Mouse (Mus musculus) midbrain, embryonic 14.5 days (tissue): ENCODE measurements around the gene Srebf2. TPM values are rescaled to one million over a fixed set of nuclear protein-coding genes. Genes with fewer than 3 reads are reported as not detected.

Source experiments
- ATAC-seq: fragments of 200-750 bp; cut with Nextera tagmentation; 2 replicates; pipeline ENCODE4 v1.8.0; 2017; ENCODE audit warnings: moderate number of reproducible peaks, moderate library complexity; ENCODE audit not compliant: low FRiP score, low TSS enrichment
- DNase-seq: peaks from one replicate; pipeline ENCODE4 v3.0.0-alpha.2; 2015
- H3K27ac ChIP-seq: fragments of 300-500 bp; sonication (generic); replicated peaks from 2 replicates; pipeline ENCODE4 v1.5.1; 2014; ENCODE audit warnings: mild to moderate bottlenecking, low read depth, low read length, moderate library complexity
- H3K27me3 ChIP-seq: fragments of 300-500 bp; sonication (generic); 2 replicates; pipeline ENCODE4 v1.6.1; 2014; ENCODE audit warnings: low read length, control low read depth, mixed read lengths; ENCODE audit not compliant: control insufficient read depth, insufficient read depth
- H3K36me3 ChIP-seq: fragments of 300-500 bp; sonication (generic); 2 replicates; pipeline ENCODE4 v1.6.1; 2014; ENCODE audit warnings: low read length, control low read depth; ENCODE audit not compliant: control insufficient read depth, insufficient read depth
- H3K4me1 ChIP-seq: fragments of 300-500 bp; sonication (generic); 2 replicates; pipeline ENCODE4 v1.6.1; 2014; ENCODE audit warnings: mild to moderate bottlenecking, antibody characterized with exemption, low read length, control low read depth; ENCODE audit not compliant: control insufficient read depth, insufficient read depth
- H3K4me2 ChIP-seq: fragments of 300-500 bp; sonication (generic); 2 replicates; pipeline ENCODE4 v1.6.1; 2014; ENCODE audit warnings: mild to moderate bottlenecking, low read length, moderate library complexity
- H3K4me3 ChIP-seq: fragments of 300-500 bp; sonication (generic); replicated peaks from 2 replicates; pipeline ENCODE4 v1.5.1; 2014; ENCODE audit warnings: low read depth, low read length
- H3K9ac ChIP-seq: fragments of 300-500 bp; sonication (generic); replicated peaks from 2 replicates; pipeline ENCODE4 v1.6.1; 2014; ENCODE audit warnings: mild to moderate bottlenecking, low read length, moderate library complexity
- H3K9me3 ChIP-seq: fragments of 300-500 bp; sonication (generic); 2 replicates; pipeline ENCODE4 v1.6.1; 2016; ENCODE audit warnings: low read length, control low read depth, mixed read lengths; ENCODE audit not compliant: control insufficient read depth
- WGBS: fragments of 180-500 bp; shearing (Covaris S2); extraction: QIAGEN DNeasy Blood & Tissue Kit; methylation state at CpG from one replicate; pipeline ENCODE4 v1.1.7; 2014; 5-methylcytosine and 5-hydroxymethylcytosine counted together
- polyA plus RNA-seq: library from polyadenylated mRNA; unstranded; fragments of >200 nt; fragmentation: Nextera tagmentation; extraction: Ambion mirVana; gene quantifications from 2 replicates; pipeline ENCODE4 v1.2.1, GENCODE M21; 2014

Gene Srebf2
- polyA plus RNA-seq, 1 experiment from 2014 or later: 158 TPM

GRCm38 (mm10) chr15:82167201-82168168 is 20.5 kb downstream of the Srebf2 start:
- no peak for ATAC-seq
- Histone ChIP-seq H3K9me3 (no peaks in the 10 kb centered on the region), H3K4me1 (peaks cover 21% of the 10 kb centered on the region), H3K27me3 (no peaks in the 10 kb centered on the region), H3K27ac (no peak overlapping the region; the same call in 1 of the 2 replicates), H3K4me2 (no peak overlapping the region), H3K4me3 (no peak overlapping the region), H3K36me3 (peaks cover 28% of the 10 kb centered on the region), H3K9ac (no peak overlapping the region; the same call in 1 of the 2 replicates)
- 50% methylated on average over 23 of the region's 23 CpGs for WGBS
- no peak for DNase-seq

- no peak overlapping the region for H3K27ac ChIP-seq
Observed at GRCm38 (mm10) chr15:82169671-82170070, 22.7 kb downstream of the Srebf2 start.

DNA sequence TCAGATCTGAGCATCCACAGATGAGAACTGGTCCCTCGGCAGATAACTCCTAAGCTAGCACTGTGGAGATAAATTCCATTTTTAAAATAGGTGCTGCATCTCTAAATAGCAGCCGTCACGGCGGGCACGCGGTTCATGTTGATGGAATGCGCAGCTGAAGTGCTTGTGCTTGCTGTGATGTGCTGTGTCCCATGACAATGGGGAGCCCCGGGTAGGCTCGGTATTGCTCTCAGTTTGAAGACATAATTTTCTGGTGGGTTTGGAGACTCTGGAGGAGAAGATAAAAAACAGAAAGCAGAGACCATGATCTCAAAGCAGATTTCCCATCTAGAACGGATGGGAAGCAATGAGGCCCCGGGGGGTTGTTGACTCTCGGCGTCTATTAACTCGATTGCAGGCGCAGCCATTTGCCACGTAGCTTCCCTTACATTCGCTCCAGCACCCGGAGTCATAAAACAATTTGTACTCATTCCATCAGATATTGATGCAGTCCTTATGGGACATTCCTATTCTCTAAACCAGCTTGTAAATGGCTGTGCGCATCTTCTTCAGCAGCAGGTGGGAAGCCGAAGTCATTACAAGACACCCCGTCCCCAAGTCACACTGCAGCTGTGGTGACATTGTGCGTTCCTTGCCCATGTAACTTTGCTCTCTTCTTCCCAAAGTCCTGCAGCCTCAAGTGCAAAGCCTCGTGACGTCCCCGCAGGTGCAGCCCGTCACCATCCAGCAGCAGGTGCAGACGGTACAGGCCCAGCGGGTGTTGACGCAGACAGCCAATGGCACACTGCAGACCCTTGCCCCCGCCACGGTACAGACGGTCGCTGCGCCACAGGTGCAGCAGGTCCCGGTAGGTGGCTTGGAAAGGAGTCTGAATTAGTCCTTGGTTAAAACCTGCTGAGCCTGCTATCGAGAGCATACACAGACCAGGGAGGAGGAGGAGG is 23.7 kb downstream of the Srebf2 start:
- no peak overlapping the region for H3K4me3 ChIP-seq
- ATAC-seq (no peak), DNase-seq (no peak)
- H3K36me3 ChIP-seq: peaks cover 61% of the 10 kb centered on the region
- no peak overlapping the region for H3K9ac ChIP-seq
- H3K27me3 ChIP-seq: no peaks in the 10 kb centered on the region
- no peak overlapping the region for H3K4me2 ChIP-seq
- no peak overlapping the region for H3K27ac ChIP-seq
- H3K9me3 ChIP-seq: no peaks in the 10 kb centered on the region
- WGBS: 85% methylated on average over 36 of the region's 36 CpGs
- H3K4me1 ChIP-seq: peaks cover 16% of the 10 kb centered on the region

More at GRCm38 (mm10) chr15:82169671-82170070, 22.7 kb downstream of the Srebf2 start:
- Histone ChIP-seq H3K36me3 (peaks cover 50% of the 10 kb centered on the region), H3K4me3 (no peak overlapping the region), H3K4me2 (no peak overlapping the region), H3K4me1 (peaks cover 18% of the 10 kb centered on the region), H3K9me3 (no peaks in the 10 kb centered on the region), H3K9ac (no peak overlapping the region), H3K27me3 (no peaks in the 10 kb centered on the region)
- no peak for ATAC-seq
- DNase-seq: no peak
- WGBS: 85% methylated on average over 5 of the region's 5 CpGs

- H3K4me3 ChIP-seq: no peak overlapping the region
- ATAC-seq (no peak), DNase-seq (no peak)
- no peaks in the 10 kb centered on the region for H3K27me3 ChIP-seq
- no peak overlapping the region for H3K4me2 ChIP-seq
- no peaks in the 10 kb centered on the region for H3K9me3 ChIP-seq
- no peaks in the 10 kb centered on the region for H3K4me1 ChIP-seq
- WGBS: 86% methylated on average over 8 of the region's 8 CpGs
- H3K9ac ChIP-seq: no peak overlapping the region
- no peak overlapping the region for H3K27ac ChIP-seq
- peaks cover 79% of the 10 kb centered on the region for H3K36me3 ChIP-seq
Observed at GRCm38 (mm10) chr15:82172648-82173047, 25.7 kb downstream of the Srebf2 start.

GRCm38 (mm10) chr15:82175091-82175490 is 28.1 kb downstream of the Srebf2 start:
- H3K27me3 ChIP-seq: no peaks in the 10 kb centered on the region
- H3K4me1 ChIP-seq: no peaks in the 10 kb centered on the region
- DNase-seq (no peak), ATAC-seq (no peak)
- WGBS: 95% methylated on average over 9 of the region's 9 CpGs
- H3K27ac ChIP-seq: no peak overlapping the region
- H3K9ac ChIP-seq: no peak overlapping the region
- no peaks in the 10 kb centered on the region for H3K9me3 ChIP-seq
- no peak overlapping the region for H3K4me3 ChIP-seq
- peaks cover 99% of the 10 kb centered on the region for H3K36me3 ChIP-seq
- no peak overlapping the region for H3K4me2 ChIP-seq

DNA sequence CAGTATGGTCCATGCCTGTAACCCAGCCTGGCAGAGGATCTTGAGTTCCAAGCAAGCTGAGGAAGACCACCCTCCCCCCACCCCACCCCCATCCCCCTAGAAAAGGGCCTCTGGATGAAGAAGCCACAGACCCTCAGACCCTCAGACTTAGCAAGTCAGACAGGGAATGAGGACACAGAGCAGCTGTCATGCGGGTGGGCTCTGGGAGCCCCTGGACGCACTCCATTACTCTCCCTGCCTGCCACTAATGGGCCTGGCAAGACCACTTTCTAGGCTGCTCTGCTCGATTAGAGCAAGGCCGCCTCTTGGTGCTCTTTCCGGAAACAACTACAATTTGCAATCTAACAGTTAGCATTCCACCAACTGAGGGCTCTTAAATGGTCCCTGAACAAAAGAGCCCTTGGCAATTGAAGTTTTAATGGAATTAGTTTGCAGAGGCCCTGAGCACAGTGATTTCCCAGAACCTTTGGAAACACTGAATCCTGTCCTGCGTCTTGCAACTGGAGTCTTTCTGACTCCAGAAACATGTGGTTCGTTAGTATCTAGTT is 30.8 kb downstream of the Srebf2 start:
- ATAC-seq (no peak), DNase-seq (no peak)
- H3K4me1 ChIP-seq: no peaks in the 10 kb centered on the region
- no peak overlapping the region for H3K4me3 ChIP-seq
- no peaks in the 10 kb centered on the region for H3K27me3 ChIP-seq
- no peak overlapping the region for H3K9ac ChIP-seq
- 97% methylated on average over 7 of the region's 7 CpGs for WGBS
- no peaks in the 10 kb centered on the region; the same call in 1 of the 2 replicates for H3K9me3 ChIP-seq
- no peak overlapping the region for H3K27ac ChIP-seq
- H3K4me2 ChIP-seq: no peak overlapping the region
- peaks cover 99% of the 10 kb centered on the region for H3K36me3 ChIP-seq

DNA sequence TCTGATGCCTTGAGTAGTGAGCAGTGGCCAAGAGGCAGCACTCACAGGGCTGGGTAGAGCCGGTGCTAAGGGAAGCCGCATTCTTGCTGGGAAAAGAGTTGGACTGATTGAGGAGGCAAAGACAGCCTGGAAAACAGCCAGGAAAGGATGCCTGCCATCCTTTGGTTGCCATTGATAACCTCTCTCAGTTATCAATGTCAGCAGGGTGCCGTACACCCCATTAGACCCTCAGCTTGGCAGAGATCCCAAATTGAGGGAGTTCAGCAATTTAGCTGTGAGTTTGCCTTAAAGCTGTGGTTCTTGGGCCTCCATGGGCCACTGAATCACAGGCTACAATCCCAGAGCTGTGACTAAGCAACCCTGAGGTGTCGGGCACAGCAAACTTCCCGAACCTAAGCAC is 34.1 kb downstream of the Srebf2 start:
- WGBS: 92% methylated on average over 5 of the region's 5 CpGs
- Histone ChIP-seq H3K4me3 (no peak overlapping the region), H3K27me3 (no peaks in the 10 kb centered on the region), H3K27ac (no peak overlapping the region), H3K4me2 (no peak overlapping the region), H3K36me3 (peaks cover 100% of the 10 kb centered on the region), H3K4me1 (no peaks in the 10 kb centered on the region), H3K9me3 (no peaks in the 10 kb centered on the region; the same call in 1 of the 2 replicates), H3K9ac (no peak overlapping the region)
- DNase-seq (no peak), ATAC-seq (no peak)

DNA sequence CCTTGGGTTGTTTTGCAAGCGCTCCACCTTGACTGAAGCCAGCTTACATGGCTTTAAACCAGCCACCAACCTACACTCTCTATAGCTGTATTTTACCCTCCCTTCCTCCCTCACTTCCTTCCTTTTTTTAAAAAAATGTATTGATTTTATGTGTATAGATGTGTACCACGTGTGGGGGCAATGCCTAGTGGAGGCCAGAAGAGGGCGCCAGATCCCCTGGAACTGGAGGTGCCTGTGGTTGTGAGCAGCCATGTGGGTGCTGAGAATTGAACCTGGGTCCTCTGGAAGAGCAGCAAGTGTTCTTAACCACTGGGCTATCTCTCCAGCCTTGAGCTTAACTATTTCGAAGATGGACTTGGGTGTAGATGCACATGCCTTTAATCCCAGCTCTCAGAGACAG is 35.3 kb downstream of the Srebf2 start:
- peaks cover 100% of the 10 kb centered on the region for H3K36me3 ChIP-seq
- DNase-seq (no peak), ATAC-seq (no peak)
- WGBS: 97% methylated on average over 4 of the region's 4 CpGs
- H3K27ac ChIP-seq: no peak overlapping the region
- no peaks in the 10 kb centered on the region for H3K4me1 ChIP-seq
- no peaks in the 10 kb centered on the region for H3K27me3 ChIP-seq
- no peak overlapping the region for H3K4me2 ChIP-seq
- no peak overlapping the region for H3K4me3 ChIP-seq
- no peaks in the 10 kb centered on the region; the same call in 1 of the 2 replicates for H3K9me3 ChIP-seq
- no peak overlapping the region for H3K9ac ChIP-seq
